Mouse (Mus musculus) liver, embryonic 16.5 days (tissue): Measurements from ENCODE around the gene Mfsd4b3. TPM values are rescaled to one million over a fixed set of nuclear protein-coding genes. Genes with fewer than 3 reads are reported as not detected.

Source experiments
- ATAC-seq: fragments of 200-750 bp; cut with Nextera tagmentation; 2 replicates; pipeline ENCODE4 v1.8.0; 2017; ENCODE audit warnings: low read depth, mild to moderate bottlenecking, moderate number of reproducible peaks, moderate library complexity
- H3K27ac ChIP-seq: fragments of 300-500 bp; sonication (generic); 2 replicates; pipeline ENCODE4 v1.5.1; 2014; ENCODE audit warnings: mild to moderate bottlenecking, low read length
- H3K27me3 ChIP-seq: fragments of 300-500 bp; sonication (generic); 2 replicates; pipeline ENCODE4 v1.6.1; 2014; ENCODE audit warnings: low read depth, low read length, mixed read lengths; ENCODE audit not compliant: control insufficient read depth, insufficient read depth
- H3K36me3 ChIP-seq: fragments of 300-500 bp; sonication (generic); 2 replicates; pipeline ENCODE4 v1.6.1; 2014; ENCODE audit warnings: mild to moderate bottlenecking; ENCODE audit not compliant: control insufficient read depth, insufficient read depth
- H3K4me1 ChIP-seq: fragments of 300-500 bp; sonication (generic); 2 replicates; pipeline ENCODE4 v1.6.1; 2014; ENCODE audit warnings: low read depth, low read length, mixed read lengths; ENCODE audit not compliant: control insufficient read depth
- H3K4me2 ChIP-seq: fragments of 300-500 bp; sonication (generic); 2 replicates; pipeline ENCODE4 v1.6.1; 2014; ENCODE audit warnings: low read depth, low read length, mixed read lengths
- H3K4me3 ChIP-seq: fragments of 300-500 bp; sonication (generic); 2 replicates; pipeline ENCODE4 v1.5.1; 2014; ENCODE audit warnings: low read depth, mild to moderate bottlenecking, low read length
- H3K9ac ChIP-seq: fragments of 300-500 bp; sonication (generic); 2 replicates; pipeline ENCODE4 v1.6.1; 2014; ENCODE audit warnings: low read depth, low read length
- H3K9me3 ChIP-seq: fragments of 300-500 bp; sonication (generic); replicated peaks from 2 replicates; pipeline ENCODE4 v1.6.1; 2016; ENCODE audit warnings: low read length; ENCODE audit not compliant: control insufficient read depth
- WGBS: fragments of 180-500 bp; shearing (Covaris S2); extraction: QIAGEN DNeasy Blood & Tissue Kit; methylation state at CpG from one replicate; pipeline ENCODE4 v1.1.7; 2014; ENCODE audit not compliant: insufficient replicate concordance; 5-methylcytosine and 5-hydroxymethylcytosine counted together
- polyA plus RNA-seq: library from polyadenylated mRNA; unstranded; fragments of >200 nt; fragmentation: Nextera tagmentation; extraction: Ambion mirVana; gene quantifications from 2 replicates; pipeline ENCODE4 v1.2.1, GENCODE M21; 2015

The Mfsd4b3 gene
- polyA plus RNA-seq, 1 experiment from 2014 or later, result 3.6 TPM

- Histone ChIP-seq H3K36me3 (no peaks in the 10 kb centered on the region), H3K4me3 (no peak overlapping the region), H3K27me3 (no peaks in the 10 kb centered on the region), H3K4me2 (no peak overlapping the region), H3K9me3 (no peaks in the 10 kb centered on the region), H3K27ac (no peak overlapping the region), H3K4me1 (no peaks in the 10 kb centered on the region), H3K9ac (no peak overlapping the region)
- no peak for ATAC-seq
- 64% methylated on average over 10 of the region's 10 CpGs for WGBS
Measured at GRCm38 (mm10) chr10:39906799-39907658, 52.9 kb downstream of the Mfsd4b3 start.

- H3K9ac ChIP-seq, result no peak overlapping the region
- no peaks in the 10 kb centered on the region for H3K9me3 ChIP-seq
- H3K4me1 ChIP-seq, result no peaks in the 10 kb centered on the region
- no peaks in the 10 kb centered on the region for H3K36me3 ChIP-seq
- no peak overlapping the region for H3K4me3 ChIP-seq
- no peaks in the 10 kb centered on the region for H3K27me3 ChIP-seq
- 53% methylated on average over 3 of the region's 3 CpGs for WGBS
- ATAC-seq, result no peak
- H3K4me2 ChIP-seq, result no peak overlapping the region
- no peak overlapping the region for H3K27ac ChIP-seq
Measured at GRCm38 (mm10) chr10:39904191-39904590, 55.8 kb downstream of the Mfsd4b3 start.

GRCm38 (mm10) chr10:39898874-39899371 lies 61.0 kb downstream of the Mfsd4b3 start, which contains the start of gene Mfsd4b4:
Gene Mfsd4b4 (minus strand): TSS chr10:39899238.
- Histone ChIP-seq H3K36me3 (no peaks in the 10 kb centered on the region), H3K4me3 (peak within 1 kb of the TSS; percentile 73), H3K27me3 (no peaks in the 10 kb centered on the region), H3K9me3 (no peaks in the 10 kb centered on the region), H3K9ac (peak within 1 kb of the TSS; percentile 77), H3K27ac (peak within 1 kb of the TSS; percentile 75), H3K4me1 (peaks cover 17% of the 10 kb centered on the region), H3K4me2 (peak within 1 kb of the TSS; percentile 86)
- WGBS, result under 1% methylated on average over 41 of the region's 41 CpGs
- ATAC-seq, result peak; percentile 98

Other genes starting within 250 kb of the Mfsd4b3 start
- gene Rev3l, start 228.0 kb downstream of the Mfsd4b3 start, polyA plus RNA-seq, result 3.1 and 3.6 TPM in 2 replicates
- 1.1 and 1.2 TPM in 2 replicates for gene Mfsd4b4, start 60.9 kb downstream of the Mfsd4b3 start, polyA plus RNA-seq
- gene Mfsd4b2, start 33.2 kb downstream of the Mfsd4b3 start, polyA plus RNA-seq, result 0.06 TPM in 1 of 2 replicates, not detected in the other
- gene Mfsd4b5, start 26.5 kb upstream of the Mfsd4b3 start, polyA plus RNA-seq, result 0.11 TPM in 2 replicates
- 0.68 and 0.74 TPM in 2 replicates for gene Mfsd4b1, start 65.1 kb upstream of the Mfsd4b3 start, polyA plus RNA-seq
- 73.1 and 75.2 TPM in 2 replicates for gene Slc16a10, start 182.1 kb upstream of the Mfsd4b3 start, polyA plus RNA-seq